10 mouse cellular contexts compared by ENCODE assay signal in the genomic region with DNA sequence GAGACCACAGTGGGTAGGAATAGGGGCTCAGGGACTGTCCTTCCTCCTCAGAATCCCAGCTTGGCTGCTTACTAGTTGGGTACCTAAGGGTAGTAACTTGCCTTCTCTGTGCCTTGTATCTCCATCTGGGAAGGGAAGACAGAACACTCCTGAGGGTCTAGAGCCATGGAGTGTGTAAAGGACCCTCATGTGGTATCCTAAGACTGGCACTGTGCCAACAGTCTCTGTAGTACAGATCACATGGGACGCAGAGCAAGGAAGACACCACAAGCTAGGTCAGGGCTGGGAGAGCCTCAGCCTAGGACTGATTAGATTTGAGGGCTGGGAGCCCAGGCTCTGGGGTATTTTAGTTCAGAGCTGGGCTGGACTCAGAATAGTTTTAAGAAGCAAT. TPM values are rescaled to one million over a fixed set of nuclear protein-coding genes. Genes with fewer than 3 reads are reported as not detected.
DNase-seq lines count a peak whose midpoint lies in the region; ATAC-seq and TF ChIP-seq lines count a peak whose summit lies in the region.
"Had no signal": no experiment of that assay in that cellular context is flagged by ENCODE, and none has a peak within 500 bp of the region (broad histone marks: within the 10 kb centered on the region; RNA-seq: fewer than 3 reads in every experiment).

No protein-coding gene starts in this region.

- 0 out of 2 replicates have a peak, but pooled peaks have one; percentile 4 for ATAC-seq in kidney, embryonic 14.5 days (ENCODE audit: low FRiP score, low TSS enrichment)
- ATAC-seq in G1E (ENCODE audit: extremely low read depth, insufficient number of reproducible peaks, low FRiP score, poor library complexity, severe bottlenecking), result no peak

- no peak overlapping the region for H3K4me2 ChIP-seq in kidney, embryonic 14.5 days (replicated peaks; ENCODE audit: low read depth, low read length)

- no peaks in the 10 kb centered on the region for H3K9me3 ChIP-seq in kidney, embryonic 14.5 days (ENCODE audit: control insufficient read depth, low read length)
- H3K9me3 ChIP-seq in G1E (replicated peaks), result peaks cover 91% of the 10 kb centered on the region

- H3K9ac ChIP-seq in kidney, embryonic 14.5 days (ENCODE audit: low read depth, low read length), result no peak overlapping the region

- no peak overlapping the region for H3K4me3 ChIP-seq in kidney, embryonic 14.5 days (ENCODE audit: low read length)
- H3K4me3 ChIP-seq in G1E (ENCODE audit: low read depth, low read length), result 0 out of 2 replicates have a peak overlapping the region, but pooled peaks have one; percentile 15

- WGBS in kidney, embryonic 14.5 days, result 84% methylated on average over 1 of the region's 1 CpGs

- peak; percentile 34 for DNase-seq in cerebellum, adult 11-12 months
- no peak for DNase-seq in cerebellum, adult 11 months
- no peak for DNase-seq in kidney, adult 8-10 months
- no peak for DNase-seq in G1E (ENCODE audit: low spot score)
- DNase-seq in heart, postnatal 4 days, result peak; percentile 21
- no peak for DNase-seq in urinary bladder, postnatal 36 days (ENCODE audit: low spot score in 2 of 2)
- no peak for DNase-seq in ovary, postnatal 14 days (ENCODE audit: low spot score)
- DNase-seq: spleen, adult 18-20 months; thymus, postnatal 36 days had no signal

- no peak for TF ChIP-seq CTCF in G1E (IDR thresholded peaks at IDR 0.05; ENCODE audit: low read depth, low read length)

- no peaks in the 10 kb centered on the region for H3K27me3 ChIP-seq in kidney, embryonic 14.5 days (ENCODE audit: control insufficient read depth, insufficient read depth, low read length)
- no peaks in the 10 kb centered on the region for H3K27me3 ChIP-seq in G1E (ENCODE audit: insufficient read depth, low read length)

- H3K4me1 ChIP-seq in kidney, embryonic 14.5 days (ENCODE audit: control insufficient read depth, insufficient read depth, low read length), result peaks cover 9% of the 10 kb centered on the region
- H3K4me1 ChIP-seq in G1E (ENCODE audit: insufficient read depth, low read depth, low read length), result no peaks in the 10 kb centered on the region

- no peak overlapping the region for H3K27ac ChIP-seq in kidney, embryonic 14.5 days (ENCODE audit: low read depth, low read length)

- no peaks in the 10 kb centered on the region for H3K36me3 ChIP-seq in kidney, embryonic 14.5 days (ENCODE audit: control insufficient read depth, insufficient read depth, low read length)
- no peaks in the 10 kb centered on the region for H3K36me3 ChIP-seq in G1E (replicated peaks)

RNA-seq across cellular contexts. Expression of a gene that starts 27.3 kb away (rescaled TPM):
- 28.5 and 29.3 TPM in 2 replicates for polyA plus RNA-seq in kidney, embryonic 14.5 days (2014; fragmentation: Nextera tagmentation; extraction: Ambion mirVana)
- total RNA-seq in G1E (2014; fragmentation: Nextera tagmentation) (not detected in 2 replicates), G1E (2017) (0.12 TPM in 1 of 2 replicates, not detected in the other)
- polyA plus RNA-seq in G1E (2012), result not detected in 2 replicates
- 10 to 100 TPM; 17.1 to 17.3 TPM for total RNA-seq in heart, postnatal 4 days (2021)

Comparison
In these comparisons a context has a peak if more than half of its experiments do, and no peak if none do; other contexts are left out.
1. DNase-seq: peak in cerebellum, adult 11-12 months (single experiment) and heart, postnatal 4 days (single experiment); none in cerebellum, adult 11 months (single experiment), kidney, adult 8-10 months (0 of 2), G1E (single experiment), urinary bladder, postnatal 36 days (0 of 2) and ovary, postnatal 14 days (single experiment).
2. RNA of a gene that starts 27.3 kb away (total RNA-seq): 17.1 to 17.3 TPM in heart, postnatal 4 days; 0.12 TPM in G1E; every median in the first group is over 10 times any median in the second.